Mouse (Mus musculus) erythroblast, embryonic 14.5 days (primary cell): Measurements from ENCODE around the gene Vstm2l.

Experiments used
- GATA1 ChIP-seq: IDR thresholded peaks from 2 replicates; pipeline ENCODE4 v1.6.1; 2012; ENCODE audit warnings: low read length, inconsistent platforms, mixed read lengths
- TAL1 ChIP-seq: IDR thresholded peaks from 3 replicates; pipeline ENCODE4 v1.6.1; 2012; ENCODE audit warnings: low read length, inconsistent platforms, mixed read lengths

- no peak for TF ChIP-seq TAL1
- TF ChIP-seq GATA1: no peak
Measured at GRCm38 (mm10) chr2:157913204-157913636, 1.2 kb upstream of the Vstm2l start.
